Mouse (Mus musculus) kidney, postnatal 10 days (tissue): ENCODE data around the gene Rgs6.

ENCODE experiments used
- DNase-seq: peaks from one replicate; pipeline ENCODE4 v3.0.0; 2021; ENCODE audit warnings: mixed read lengths

Rgs6 gene

GRCm38 (mm10) chr12:82985300-82985699 is 397.2 kb downstream of the Rgs6 start:
- DNase-seq = no peak

GRCm38 (mm10) chr12:82987661-82988060 is 399.6 kb downstream of the Rgs6 start:
- no peak for DNase-seq

- no peak for DNase-seq
Measured at GRCm38 (mm10) chr12:82993905-82994304, 405.8 kb downstream of the Rgs6 start.

- no peak for DNase-seq
Measured at GRCm38 (mm10) chr12:82996775-82997174, 408.7 kb downstream of the Rgs6 start.

GRCm38 (mm10) chr12:82998682-82999332 is 410.7 kb downstream of the Rgs6 start:
- DNase-seq = no peak

- DNase-seq = no peak
Measured at GRCm38 (mm10) chr12:82999333-83000032, 411.4 kb downstream of the Rgs6 start.

GRCm38 (mm10) chr12:83000033-83000570 is 412.0 kb downstream of the Rgs6 start:
- no peak for DNase-seq

- no peak for DNase-seq
Measured at GRCm38 (mm10) chr12:83000957-83001356, 412.9 kb downstream of the Rgs6 start.

- DNase-seq = no peak
Measured at GRCm38 (mm10) chr12:83004014-83004682, 416.1 kb downstream of the Rgs6 start.

GRCm38 (mm10) chr12:83011056-83011565 is 423.0 kb downstream of the Rgs6 start:
- DNase-seq = no peak

- DNase-seq = no peak
Measured at GRCm38 (mm10) chr12:83013918-83014691, 426.0 kb downstream of the Rgs6 start.

- no peak for DNase-seq
Measured at GRCm38 (mm10) chr12:83014848-83015247, 426.8 kb downstream of the Rgs6 start.

GRCm38 (mm10) chr12:83015366-83015765 is 427.3 kb downstream of the Rgs6 start:
- DNase-seq = no peak

GRCm38 (mm10) chr12:83016486-83016885 is 428.4 kb downstream of the Rgs6 start:
- DNase-seq = no peak

GRCm38 (mm10) chr12:83018005-83018404 is 429.9 kb downstream of the Rgs6 start:
- DNase-seq = peak; percentile 89

GRCm38 (mm10) chr12:83026985-83027384 is 438.9 kb downstream of the Rgs6 start:
- no peak for DNase-seq

- no peak for DNase-seq
Measured at GRCm38 (mm10) chr12:83033171-83033835, 445.2 kb downstream of the Rgs6 start.

- DNase-seq = no peak
Measured at GRCm38 (mm10) chr12:83034859-83035569, 446.9 kb downstream of the Rgs6 start.

GRCm38 (mm10) chr12:83037798-83038560 is 449.9 kb downstream of the Rgs6 start:
- DNase-seq = peak; percentile 17

GRCm38 (mm10) chr12:83038779-83039178 is 450.7 kb downstream of the Rgs6 start:
- peak; percentile 46 for DNase-seq

GRCm38 (mm10) chr12:83039859-83040258 is 451.8 kb downstream of the Rgs6 start:
- no peak for DNase-seq
